Mouse (Mus musculus) myocyte (in vitro differentiated cells): ENCODE data around the gene Rtn4r.

Source experiments
- CEBPB ChIP-seq: IDR thresholded peaks from 2 replicates; pipeline ENCODE4 v1.6.1; 2011; ENCODE audit warnings: mild to moderate bottlenecking, moderate library complexity; ENCODE audit not compliant: poor library complexity, insufficient read depth, severe bottlenecking
- E2F4 ChIP-seq: IDR thresholded peaks from one replicate; pipeline ENCODE4 v1.6.1; 2011; ENCODE audit warnings: mild to moderate bottlenecking, control low read depth, moderate library complexity; ENCODE audit not compliant: insufficient read depth
- MAX ChIP-seq: IDR thresholded peaks from one replicate; pipeline ENCODE4 v1.6.1; 2011; ENCODE audit warnings: low read depth, mild to moderate bottlenecking, control low read depth
- MYOD1 ChIP-seq, 3 experiments: IDR thresholded peaks; one replicate each; pipeline ENCODE4 v1.6.1; 2011; ENCODE audit warnings: control low read depth in 2 of 3, low read depth in 2 of 3, mild to moderate bottlenecking in 2 of 3, moderate library complexity in 1 of 3; ENCODE audit not compliant: insufficient read length in 2 of 3, control insufficient read depth in 1 of 3
- MYOG ChIP-seq, 3 experiments: IDR thresholded peaks; one replicate each; pipeline ENCODE4 v1.6.1; 2011; ENCODE audit warnings: control low read depth in 2 of 3, low read depth in 2 of 3, mild to moderate bottlenecking in 2 of 3; ENCODE audit not compliant: insufficient read length in 2 of 3, control insufficient read depth in 1 of 3, insufficient read depth in 1 of 3
- POLR2A ChIP-seq: IDR thresholded peaks from one replicate; pipeline ENCODE4 v1.6.1; 2011; ENCODE audit warnings: low read depth, mild to moderate bottlenecking, control low read depth, moderate library complexity; ENCODE audit not compliant: insufficient read length
- POLR2AphosphoS2 ChIP-seq: IDR thresholded peaks from one replicate; pipeline ENCODE4 v1.6.1; 2011; ENCODE audit warnings: low read depth, control low read depth; ENCODE audit not compliant: insufficient read length
- SRF ChIP-seq: IDR thresholded peaks from one replicate; pipeline ENCODE4 v1.6.1; 2011; ENCODE audit warnings: low read depth; ENCODE audit not compliant: control insufficient read depth, insufficient read length
- TCF12 ChIP-seq: IDR thresholded peaks from one replicate; pipeline ENCODE4 v1.6.1; 2011; ENCODE audit warnings: mild to moderate bottlenecking, control low read depth; ENCODE audit not compliant: poor library complexity, insufficient read depth, severe bottlenecking
- TCF3 ChIP-seq: IDR thresholded peaks from one replicate; pipeline ENCODE4 v1.6.1; 2011; ENCODE audit warnings: low read depth, control low read depth; ENCODE audit not compliant: insufficient read length
- USF1 ChIP-seq: IDR thresholded peaks from one replicate; pipeline ENCODE4 v1.6.1; 2011; ENCODE audit warnings: low read depth, mild to moderate bottlenecking, control low read depth, moderate library complexity

DNA sequence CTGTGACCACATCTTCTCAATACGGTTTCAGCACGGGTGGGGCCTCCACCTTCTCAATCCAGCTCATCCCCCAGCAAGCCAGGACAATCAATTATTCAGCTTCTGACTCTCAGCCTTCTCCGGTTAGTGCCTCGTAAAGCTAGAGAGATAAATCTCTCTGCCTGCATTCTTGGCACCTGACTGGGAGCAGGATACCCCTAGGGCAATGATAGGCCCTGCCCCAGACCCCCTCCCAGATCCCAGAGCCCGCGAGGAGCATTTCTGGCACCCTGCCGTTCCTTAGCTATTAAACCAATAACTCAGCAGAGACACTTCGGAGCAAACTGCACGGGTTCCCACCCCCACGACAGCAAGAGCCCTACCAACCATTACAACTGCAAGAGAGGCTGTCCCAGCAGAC is 54.0 kb downstream of the Rtn4r start:
- TF ChIP-seq POLR2A (no peak), E2F4 (no peak), SRF (no peak), MAX (no peak), POLR2AphosphoS2 (no peak), USF1 (no peak), MYOD1 (IDR thresholded peaks at IDR 0.05; ENCODE audit: control insufficient read depth in 1 of 3, insufficient read length in 2 of 3, low read depth in 2 of 3) (no peak), TCF12 (no peak), CEBPB (no peak), MYOG (IDR thresholded peaks at IDR 0.05; ENCODE audit: control insufficient read depth in 1 of 3, insufficient read depth in 1 of 3, insufficient read length in 2 of 3, low read depth in 2 of 3) (no peak), TCF3 (no peak)
